Mouse (Mus musculus) testis, adult 2 months (tissue): ENCODE results near the gene Scn1b.

Experiments
- CTCF ChIP-seq: fragments of 200-500 bp; IDR thresholded peaks from 2 replicates; pipeline ENCODE4 v1.5.1; 2012; ENCODE audit warnings: low read depth, mild to moderate bottlenecking, inconsistent platforms, low read length, moderate library complexity; ENCODE audit not compliant: control insufficient read depth, insufficient read depth, insufficient replicate concordance
- POLR2A ChIP-seq: fragments of 200-500 bp; IDR thresholded peaks from 2 replicates; pipeline ENCODE4 v1.6.1; 2012; ENCODE audit warnings: low read depth, mild to moderate bottlenecking, inconsistent platforms, low read length, moderate library complexity; ENCODE audit not compliant: control insufficient read depth

GRCm38 (mm10) chr7:31162324-31162723, 35.5 kb upstream of the Scn1b start:
- TF ChIP-seq CTCF (no peak), POLR2A (no peak)
